Mouse (Mus musculus): ENCODE results near the gene Fbxl20. TPM values are rescaled to one million over a fixed set of nuclear protein-coding genes. Genes with fewer than 3 reads are reported as not detected.

Fbxl20 gene
- polyA plus RNA-seq, 1 experiment from 2014 or later, result 4.9 TPM

DNA sequence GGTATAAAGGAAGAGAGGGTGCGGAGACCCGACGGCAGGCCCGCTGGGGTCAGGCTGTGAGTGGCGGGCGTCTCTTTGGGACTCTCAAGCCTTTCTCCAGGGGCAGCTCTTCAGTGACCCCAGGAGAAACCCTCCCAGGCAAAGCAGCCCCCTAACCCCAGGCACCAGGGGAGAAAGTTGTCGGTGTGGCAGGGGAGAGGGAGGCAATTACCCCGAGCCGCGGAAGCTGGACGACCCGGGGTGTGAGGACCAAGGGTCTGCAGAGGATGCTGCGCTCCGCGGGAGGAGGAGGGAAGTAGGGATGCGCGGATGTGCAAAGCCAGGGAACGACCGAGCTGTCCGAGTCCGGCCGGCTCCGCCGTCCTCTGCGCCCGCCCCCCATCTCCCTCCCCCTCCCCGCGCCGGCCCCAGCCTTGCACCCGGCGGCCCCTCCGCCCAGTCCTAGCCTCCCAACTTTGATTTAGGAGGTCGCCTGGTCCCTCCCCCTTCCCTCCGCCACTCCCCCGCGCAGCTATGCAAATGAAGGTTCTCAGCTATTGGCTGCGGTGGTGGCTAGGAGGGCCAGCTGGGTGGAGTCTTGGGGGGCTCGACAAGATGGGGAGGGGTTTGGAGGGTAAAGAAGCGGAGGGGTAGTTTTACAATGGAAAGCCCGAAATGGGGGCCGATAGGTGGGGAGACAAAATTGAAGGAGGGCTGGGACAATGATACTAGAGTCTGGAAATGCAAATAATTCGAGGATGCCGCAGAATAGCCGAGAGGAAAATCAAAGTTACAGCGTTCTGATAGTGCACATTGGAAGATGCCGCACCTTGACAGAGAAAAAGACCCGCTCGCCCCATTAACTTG lies 97.0 kb downstream of the Fbxl20 start, which contains the start of gene Stac2:
Stac2 (minus strand) TSS at position 474 of the 846 bp plus-strand sequence.
- H3K36me3 ChIP-seq (replicated peaks; ENCODE audit: insufficient read depth, low read length), result no peaks in the 10 kb centered on the region
- peak; percentile 48 for DNase-seq
- no peak within 1 kb of the TSS for H3K27ac ChIP-seq (ENCODE audit: low read depth)
- peaks cover 13% of the 10 kb centered on the region for H3K4me1 ChIP-seq (ENCODE audit: insufficient read depth)
- no peak for ATAC-seq
- TF ChIP-seq CTCF (IDR thresholded peaks at IDR 0.05; ENCODE audit: low read depth) (no peak), EP300 (IDR thresholded peaks at IDR 0.05; ENCODE audit: low read depth) (no peak)
- WGBS (ENCODE audit: insufficient replicate concordance), result 5% methylated on average over 41 of the region's 48 CpGs
- no peak within 1 kb of the TSS for H3K9ac ChIP-seq (replicated peaks)
- peaks cover 49% of the 10 kb centered on the region for H3K27me3 ChIP-seq (ENCODE audit: insufficient read depth, low read length)
- H3K4me3 ChIP-seq (ENCODE audit: low read depth, low read length), result peak within 1 kb of the TSS; percentile 38
- no peaks in the 10 kb centered on the region for H3K9me3 ChIP-seq (ENCODE audit: low read length)
- H3K4me2 ChIP-seq (ENCODE audit: low read depth, low read length), result peak within 1 kb of the TSS; percentile 68

DNA sequence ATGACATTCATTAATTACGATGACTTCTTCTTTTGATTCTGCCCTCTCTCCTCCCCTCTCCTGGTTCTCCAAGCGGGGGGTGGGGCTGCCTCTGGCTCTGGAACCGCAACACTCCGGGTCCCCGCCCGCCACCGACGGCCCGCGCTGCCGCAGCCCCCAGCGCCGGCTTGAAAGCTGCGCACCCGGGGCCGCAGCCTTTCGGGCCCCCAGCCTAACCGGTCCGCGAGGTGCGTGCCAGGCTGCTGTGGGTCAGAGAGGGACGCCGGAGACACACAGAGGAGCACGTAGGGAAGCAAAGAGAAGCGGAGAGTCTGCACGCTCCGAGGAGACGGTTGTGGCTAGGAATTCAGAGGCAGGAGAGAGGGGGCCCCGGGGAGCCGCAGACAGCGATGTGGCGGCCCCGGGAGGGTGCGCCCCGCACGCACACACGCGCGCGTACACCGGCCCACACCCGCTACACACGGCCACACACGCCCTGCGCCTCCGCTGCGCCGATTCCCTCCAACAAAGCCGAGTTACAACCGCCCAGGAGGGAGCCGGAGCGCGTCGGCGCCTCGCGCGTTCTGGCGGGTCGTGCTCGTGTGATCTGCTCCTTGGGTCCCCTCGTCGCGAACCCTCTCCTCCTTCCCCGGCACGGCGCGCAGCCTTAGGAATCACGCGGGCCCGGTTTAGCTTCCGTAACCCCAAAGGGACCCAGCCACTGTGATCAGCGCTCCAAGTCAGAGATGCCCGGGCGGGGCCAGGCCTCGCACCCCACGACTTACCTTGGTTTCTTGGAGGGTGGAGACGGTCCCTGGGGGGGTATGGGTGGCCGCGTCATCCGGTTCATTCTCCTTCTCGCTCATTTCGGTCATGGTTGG lies 97.8 kb downstream of the Fbxl20 start:
- 2% methylated on average over 80 of the region's 83 CpGs for WGBS (ENCODE audit: insufficient replicate concordance)

DNA sequence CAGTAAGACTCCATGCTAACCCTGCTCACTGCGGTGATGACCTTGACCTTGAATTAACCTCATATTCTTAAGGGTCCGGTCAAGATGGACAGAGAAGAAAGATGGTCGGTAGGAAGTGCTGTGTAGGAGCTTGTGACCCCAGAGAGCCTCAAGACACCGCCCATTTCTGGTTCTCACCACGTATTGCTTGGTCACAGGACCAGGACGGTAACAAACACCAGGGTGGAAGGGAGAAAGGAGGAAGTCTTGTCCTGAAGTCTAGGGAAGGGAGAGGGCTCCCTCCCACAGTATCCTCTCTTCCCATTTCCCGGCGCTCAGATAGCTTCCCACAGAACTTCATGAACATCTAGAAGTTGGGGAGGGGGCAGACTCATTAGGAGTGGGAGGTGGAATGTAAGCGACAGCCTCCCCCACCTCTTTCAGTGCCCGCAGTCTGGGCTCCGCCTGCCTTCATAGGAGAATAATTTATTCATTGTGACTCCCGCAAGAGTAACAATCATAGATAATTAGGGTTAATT lies 98.5 kb downstream of the Fbxl20 start:
- ATAC-seq (no peak), DNase-seq (no peak)
- Histone ChIP-seq H3K27ac (ENCODE audit: low read depth) (no peak overlapping the region), H3K4me1 (ENCODE audit: insufficient read depth) (peaks cover 13% of the 10 kb centered on the region), H3K27me3 (ENCODE audit: insufficient read depth, low read length) (peaks cover 46% of the 10 kb centered on the region), H3K9ac (replicated peaks) (no peak overlapping the region), H3K9me3 (ENCODE audit: low read length) (no peaks in the 10 kb centered on the region), H3K4me2 (ENCODE audit: low read depth, low read length) (peak overlapping the region; percentile 68), H3K4me3 (ENCODE audit: low read depth, low read length) (peak overlapping the region; percentile 38), H3K36me3 (replicated peaks; ENCODE audit: insufficient read depth, low read length) (no peaks in the 10 kb centered on the region)
- TF ChIP-seq CTCF (IDR thresholded peaks at IDR 0.05; ENCODE audit: low read depth), result no peak
- TF ChIP-seq EP300 (IDR thresholded peaks at IDR 0.05; ENCODE audit: low read depth), result no peak
- WGBS (ENCODE audit: insufficient replicate concordance), result 9% methylated on average over 12 of the region's 12 CpGs

More for the DNA sequence above, 97.8 kb downstream of the Fbxl20 start:
- no peak overlapping the region for H3K27ac ChIP-seq (ENCODE audit: low read depth)
- peaks cover 13% of the 10 kb centered on the region for H3K4me1 ChIP-seq (ENCODE audit: insufficient read depth)
- TF ChIP-seq EP300 (IDR thresholded peaks at IDR 0.05; ENCODE audit: low read depth) (no peak), CTCF (IDR thresholded peaks at IDR 0.05; ENCODE audit: low read depth) (no peak)
- no peak overlapping the region for H3K9ac ChIP-seq (replicated peaks)
- peak overlapping the region; percentile 38 for H3K4me3 ChIP-seq (ENCODE audit: low read depth, low read length)
- ATAC-seq (no peak), DNase-seq (peak; percentile 28)
- peak overlapping the region; percentile 68 for H3K4me2 ChIP-seq (ENCODE audit: low read depth, low read length)
- H3K9me3 ChIP-seq (ENCODE audit: low read length), result no peaks in the 10 kb centered on the region
- no peaks in the 10 kb centered on the region for H3K36me3 ChIP-seq (replicated peaks; ENCODE audit: insufficient read depth, low read length)
- H3K27me3 ChIP-seq (ENCODE audit: insufficient read depth, low read length), result peaks cover 48% of the 10 kb centered on the region

DNA sequence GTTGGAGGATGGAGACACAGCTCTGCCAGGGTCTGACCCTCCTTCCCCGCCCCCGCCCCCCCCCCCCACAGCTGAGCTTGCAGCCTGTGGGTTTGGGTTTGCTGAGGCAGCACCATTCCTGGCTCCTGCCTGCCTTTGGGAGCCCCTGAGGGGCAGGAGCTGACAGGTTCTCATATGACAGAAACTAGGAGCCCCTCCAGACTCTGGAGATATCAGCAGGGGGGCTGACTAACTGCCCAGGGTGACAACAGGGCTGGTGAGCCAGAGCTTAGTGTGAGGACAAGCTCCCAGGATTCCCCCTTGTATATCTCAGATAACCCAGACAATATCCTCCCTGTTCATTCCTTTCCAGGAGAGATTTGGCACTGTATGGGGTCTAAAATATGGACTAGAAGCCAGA lies 99.3 kb downstream of the Fbxl20 start:
- no peak overlapping the region for H3K27ac ChIP-seq (ENCODE audit: low read depth)
- no peak for ATAC-seq
- no peaks in the 10 kb centered on the region for H3K36me3 ChIP-seq (replicated peaks; ENCODE audit: insufficient read depth, low read length)
- no peak for TF ChIP-seq EP300 (IDR thresholded peaks at IDR 0.05; ENCODE audit: low read depth)
- no peak for TF ChIP-seq CTCF (IDR thresholded peaks at IDR 0.05; ENCODE audit: low read depth)
- H3K27me3 ChIP-seq (ENCODE audit: insufficient read depth, low read length), result peaks cover 46% of the 10 kb centered on the region
- H3K4me1 ChIP-seq (ENCODE audit: insufficient read depth), result peaks cover 13% of the 10 kb centered on the region
- no peaks in the 10 kb centered on the region for H3K9me3 ChIP-seq (ENCODE audit: low read length)
- 60% methylated on average over 1 of the region's 2 CpGs for WGBS (ENCODE audit: insufficient replicate concordance)
- no peak overlapping the region for H3K9ac ChIP-seq (replicated peaks)
- H3K4me2 ChIP-seq (ENCODE audit: low read depth, low read length), result no peak overlapping the region
- no peak for DNase-seq
- H3K4me3 ChIP-seq (ENCODE audit: low read depth, low read length), result no peak overlapping the region

DNA sequence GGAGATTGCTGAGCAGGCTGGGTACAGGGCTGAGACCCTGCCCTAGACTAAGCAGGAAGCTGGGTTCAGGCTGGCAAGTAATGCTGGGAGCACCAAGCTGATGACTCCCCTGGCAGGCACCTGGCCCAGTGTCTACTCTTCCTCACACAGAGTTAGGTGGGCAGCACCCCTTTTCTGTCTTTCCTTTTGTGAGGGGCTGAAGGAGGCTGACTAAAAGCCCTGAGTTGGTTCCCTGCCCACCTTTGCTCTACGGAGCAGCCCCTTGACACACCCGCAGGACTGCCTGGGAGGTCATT lies 99.7 kb downstream of the Fbxl20 start:
- DNase-seq (no peak), ATAC-seq (no peak)
- H3K4me3 ChIP-seq (ENCODE audit: low read depth, low read length), result no peak overlapping the region
- no peak for TF ChIP-seq CTCF (IDR thresholded peaks at IDR 0.05; ENCODE audit: low read depth)
- H3K27ac ChIP-seq (ENCODE audit: low read depth), result no peak overlapping the region
- WGBS (ENCODE audit: insufficient replicate concordance), result 54% methylated on average over 2 of the region's 2 CpGs
- no peaks in the 10 kb centered on the region for H3K9me3 ChIP-seq (ENCODE audit: low read length)
- H3K9ac ChIP-seq (replicated peaks), result no peak overlapping the region
- peaks cover 13% of the 10 kb centered on the region for H3K4me1 ChIP-seq (ENCODE audit: insufficient read depth)
- no peaks in the 10 kb centered on the region for H3K36me3 ChIP-seq (replicated peaks; ENCODE audit: insufficient read depth, low read length)
- no peak overlapping the region for H3K4me2 ChIP-seq (ENCODE audit: low read depth, low read length)
- H3K27me3 ChIP-seq (ENCODE audit: insufficient read depth, low read length), result peaks cover 46% of the 10 kb centered on the region
